Mouse (Mus musculus): Measurements from ENCODE around the gene Selenom. TPM values are rescaled to one million over a fixed set of nuclear protein-coding genes. Genes with fewer than 3 reads are reported as not detected.

Selenom gene
- polyA plus RNA-seq, 1 experiment from 2014 or later, result 129 TPM

GRCm38 (mm10) chr11:3532101-3532931 lies 17.8 kb downstream of the Selenom start:
- H3K36me3 ChIP-seq, result peaks cover 79% of the 10 kb centered on the region
- H3K9me3 ChIP-seq (replicated peaks), result no peaks in the 10 kb centered on the region
- WGBS, result 86% methylated on average over 16 of the region's 16 CpGs
- H3K27ac ChIP-seq (ENCODE audit: poor library complexity, severe bottlenecking), result no peak overlapping the region
- H3K9ac ChIP-seq, result no peak overlapping the region
- no peak overlapping the region for H3K4me3 ChIP-seq
- ATAC-seq (ENCODE audit: insufficient number of reproducible peaks, low FRiP score), result no peak
- H3K27me3 ChIP-seq (replicated peaks), result no peaks in the 10 kb centered on the region
- H3K4me2 ChIP-seq, result no peak overlapping the region
- peaks cover 31% of the 10 kb centered on the region for H3K4me1 ChIP-seq (replicated peaks)

- WGBS, result 90% methylated on average over 17 of the region's 17 CpGs
- H3K4me3 ChIP-seq, result no peak overlapping the region
- no peak for ATAC-seq (ENCODE audit: insufficient number of reproducible peaks, low FRiP score)
- H3K27ac ChIP-seq (ENCODE audit: poor library complexity, severe bottlenecking), result no peak overlapping the region
- no peaks in the 10 kb centered on the region for H3K9me3 ChIP-seq (replicated peaks)
- H3K36me3 ChIP-seq, result peaks cover 67% of the 10 kb centered on the region
- no peaks in the 10 kb centered on the region for H3K27me3 ChIP-seq (replicated peaks)
- H3K4me2 ChIP-seq, result no peak overlapping the region
- H3K9ac ChIP-seq, result no peak overlapping the region
- H3K4me1 ChIP-seq (replicated peaks), result peaks cover 30% of the 10 kb centered on the region
Observed at GRCm38 (mm10) chr11:3533406-3533932, 19.0 kb downstream of the Selenom start.

GRCm38 (mm10) chr11:3534956-3535355 lies 20.5 kb downstream of the Selenom start:
- no peaks in the 10 kb centered on the region for H3K9me3 ChIP-seq (replicated peaks)
- 20% methylated on average over 8 of the region's 8 CpGs for WGBS
- peak overlapping the region; percentile 78 for H3K9ac ChIP-seq
- H3K4me2 ChIP-seq, result peak overlapping the region; percentile 74
- ATAC-seq (ENCODE audit: insufficient number of reproducible peaks, low FRiP score), result no peak
- no peaks in the 10 kb centered on the region for H3K27me3 ChIP-seq (replicated peaks)
- H3K36me3 ChIP-seq, result peaks cover 52% of the 10 kb centered on the region
- H3K4me3 ChIP-seq, result peak overlapping the region; percentile 54
- peaks cover 31% of the 10 kb centered on the region for H3K4me1 ChIP-seq (replicated peaks)
- H3K27ac ChIP-seq (ENCODE audit: poor library complexity, severe bottlenecking), result peak overlapping the region; percentile 95

- no peaks in the 10 kb centered on the region for H3K27me3 ChIP-seq (replicated peaks)
- WGBS, result 0% methylated on average over 36 of the region's 36 CpGs
- H3K4me2 ChIP-seq, result peak overlapping the region; percentile 74
- peak overlapping the region; percentile 95 for H3K27ac ChIP-seq (ENCODE audit: poor library complexity, severe bottlenecking)
- H3K36me3 ChIP-seq, result peaks cover 47% of the 10 kb centered on the region
- ATAC-seq (ENCODE audit: insufficient number of reproducible peaks, low FRiP score), result peak; percentile 82
- peaks cover 31% of the 10 kb centered on the region for H3K4me1 ChIP-seq (replicated peaks)
- H3K9ac ChIP-seq, result peak overlapping the region; percentile 78
- no peaks in the 10 kb centered on the region for H3K9me3 ChIP-seq (replicated peaks)
- H3K4me3 ChIP-seq, result peak overlapping the region; percentile 54
Observed at GRCm38 (mm10) chr11:3535406-3535986, 21.0 kb downstream of the Selenom start.

- Histone ChIP-seq H3K4me3 (peak overlapping the region; percentile 54), H3K9me3 (replicated peaks) (no peaks in the 10 kb centered on the region), H3K9ac (peak overlapping the region; percentile 78), H3K36me3 (peaks cover 41% of the 10 kb centered on the region), H3K27ac (ENCODE audit: poor library complexity, severe bottlenecking) (peak overlapping the region; percentile 95), H3K4me2 (peak overlapping the region; percentile 74), H3K4me1 (replicated peaks) (peaks cover 31% of the 10 kb centered on the region), H3K27me3 (replicated peaks) (no peaks in the 10 kb centered on the region)
- WGBS, result 37% methylated on average over 5 of the region's 5 CpGs
- ATAC-seq (ENCODE audit: insufficient number of reproducible peaks, low FRiP score), result no peak
Observed at GRCm38 (mm10) chr11:3536082-3536481, 21.6 kb downstream of the Selenom start.

GRCm38 (mm10) chr11:3536745-3537333 lies 22.4 kb downstream of the Selenom start:
- Histone ChIP-seq H3K27ac (ENCODE audit: poor library complexity, severe bottlenecking) (0 out of 2 replicates have a peak overlapping the region, but pooled peaks have one; percentile 95), H3K4me3 (peak overlapping the region; percentile 54), H3K9me3 (replicated peaks) (no peaks in the 10 kb centered on the region), H3K27me3 (replicated peaks) (no peaks in the 10 kb centered on the region), H3K9ac (peak overlapping the region; percentile 23; the same call in 1 of the 2 replicates), H3K4me2 (peak overlapping the region; percentile 74), H3K4me1 (replicated peaks) (peaks cover 31% of the 10 kb centered on the region), H3K36me3 (peaks cover 34% of the 10 kb centered on the region)
- no peak for ATAC-seq (ENCODE audit: insufficient number of reproducible peaks, low FRiP score)
- 91% methylated on average over 5 of the region's 5 CpGs for WGBS

- Histone ChIP-seq H3K27me3 (replicated peaks) (no peaks in the 10 kb centered on the region), H3K27ac (ENCODE audit: poor library complexity, severe bottlenecking) (no peak overlapping the region), H3K9ac (peak overlapping the region; percentile 86), H3K9me3 (replicated peaks) (no peaks in the 10 kb centered on the region), H3K4me2 (peak overlapping the region; percentile 74), H3K4me1 (replicated peaks) (peaks cover 31% of the 10 kb centered on the region), H3K36me3 (peaks cover 25% of the 10 kb centered on the region), H3K4me3 (peak overlapping the region; percentile 71)
- 78% methylated on average over 3 of the region's 3 CpGs for WGBS
- ATAC-seq (ENCODE audit: insufficient number of reproducible peaks, low FRiP score), result no peak
Observed at GRCm38 (mm10) chr11:3537711-3538110, 23.2 kb downstream of the Selenom start.

GRCm38 (mm10) chr11:3538341-3538740 lies 23.9 kb downstream of the Selenom start:
- H3K4me3 ChIP-seq, result peak overlapping the region; percentile 71
- no peak for ATAC-seq (ENCODE audit: insufficient number of reproducible peaks, low FRiP score)

GRCm38 (mm10) chr11:3539111-3539825 lies 24.8 kb downstream of the Selenom start:
- ATAC-seq (ENCODE audit: insufficient number of reproducible peaks, low FRiP score), result peak; percentile 88
- Histone ChIP-seq H3K27ac (ENCODE audit: poor library complexity, severe bottlenecking) (peak overlapping the region; percentile 42; the same call in 1 of the 2 replicates), H3K27me3 (replicated peaks) (no peaks in the 10 kb centered on the region), H3K4me1 (replicated peaks) (peaks cover 36% of the 10 kb centered on the region), H3K36me3 (peaks cover 9% of the 10 kb centered on the region; the same call in 1 of the 2 replicates), H3K9ac (peak overlapping the region; percentile 86), H3K9me3 (replicated peaks) (peaks cover 1% of the 10 kb centered on the region), H3K4me2 (peak overlapping the region; percentile 74), H3K4me3 (peak overlapping the region; percentile 71)
- WGBS, result 3% methylated on average over 33 of the region's 33 CpGs

More at GRCm38 (mm10) chr11:3538341-3538740, 23.9 kb downstream of the Selenom start:
- Histone ChIP-seq H3K9ac (peak overlapping the region; percentile 86), H3K9me3 (replicated peaks) (no peaks in the 10 kb centered on the region), H3K4me2 (peak overlapping the region; percentile 74), H3K36me3 (peaks cover 19% of the 10 kb centered on the region), H3K27me3 (replicated peaks) (no peaks in the 10 kb centered on the region), H3K27ac (ENCODE audit: poor library complexity, severe bottlenecking) (0 out of 2 replicates have a peak overlapping the region, but pooled peaks have one; percentile 42), H3K4me1 (replicated peaks) (peaks cover 36% of the 10 kb centered on the region)
- WGBS, result 44% methylated on average over 4 of the region's 4 CpGs

GRCm38 (mm10) chr11:3539826-3540196 lies 25.3 kb downstream of the Selenom start:
- H3K9ac ChIP-seq, result no peak overlapping the region
- peaks cover 6% of the 10 kb centered on the region for H3K9me3 ChIP-seq (replicated peaks)
- no peaks in the 10 kb centered on the region for H3K27me3 ChIP-seq (replicated peaks)
- WGBS, result 70% methylated on average over 4 of the region's 4 CpGs
- no peak overlapping the region for H3K27ac ChIP-seq (ENCODE audit: poor library complexity, severe bottlenecking)
- peak overlapping the region; percentile 74 for H3K4me2 ChIP-seq
- ATAC-seq (ENCODE audit: insufficient number of reproducible peaks, low FRiP score), result no peak
- H3K36me3 ChIP-seq, result peaks cover 6% of the 10 kb centered on the region; the same call in 1 of the 2 replicates
- peaks cover 35% of the 10 kb centered on the region for H3K4me1 ChIP-seq (replicated peaks)
- peak overlapping the region; percentile 71 for H3K4me3 ChIP-seq

Data from heart, embryonic 12.5 days (tissue).